Mouse (Mus musculus): ENCODE results near the gene Ankra2. TPM values are rescaled to one million over a fixed set of nuclear protein-coding genes. Genes with fewer than 3 reads are reported as not detected.

Gene Ankra2
- polyA plus RNA-seq, 1 experiment, result 9.7 TPM

DNA sequence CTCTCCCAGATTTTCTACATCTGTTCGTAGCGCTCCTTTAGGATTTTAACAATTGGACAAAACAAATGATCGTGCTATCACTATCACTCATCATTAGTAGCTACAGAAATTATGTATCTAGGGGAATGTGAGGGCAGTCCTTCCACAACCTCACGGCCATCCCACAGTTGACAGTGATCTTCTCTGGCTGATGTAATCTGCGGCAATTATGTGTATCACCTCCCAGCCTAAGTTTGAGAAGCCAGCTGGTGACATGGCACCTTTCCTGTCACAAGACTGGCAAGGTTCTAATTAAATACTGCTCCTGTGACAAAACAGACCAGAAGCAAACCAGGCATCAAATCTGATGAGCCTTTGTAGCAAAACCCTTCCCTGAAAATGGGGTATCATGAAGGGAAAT, 45.1 kb downstream of the Ankra2 start:
- Histone ChIP-seq H3K27me3 (replicated peaks) (no peaks in the 10 kb centered on the region), H3K4me1 (peaks cover 23% of the 10 kb centered on the region), H3K4me3 (replicated peaks) (no peak overlapping the region), H3K36me3 (replicated peaks; ENCODE audit: low read length) (peaks cover 64% of the 10 kb centered on the region), H3K9me3 (no peaks in the 10 kb centered on the region)
- no peak for TF ChIP-seq FLI1 (IDR thresholded peaks at IDR 0.05; ENCODE audit: low read length)
- TF ChIP-seq GATA1 (IDR thresholded peaks at IDR 0.05; ENCODE audit: borderline replicate concordance, low read length), result no peak

DNA sequence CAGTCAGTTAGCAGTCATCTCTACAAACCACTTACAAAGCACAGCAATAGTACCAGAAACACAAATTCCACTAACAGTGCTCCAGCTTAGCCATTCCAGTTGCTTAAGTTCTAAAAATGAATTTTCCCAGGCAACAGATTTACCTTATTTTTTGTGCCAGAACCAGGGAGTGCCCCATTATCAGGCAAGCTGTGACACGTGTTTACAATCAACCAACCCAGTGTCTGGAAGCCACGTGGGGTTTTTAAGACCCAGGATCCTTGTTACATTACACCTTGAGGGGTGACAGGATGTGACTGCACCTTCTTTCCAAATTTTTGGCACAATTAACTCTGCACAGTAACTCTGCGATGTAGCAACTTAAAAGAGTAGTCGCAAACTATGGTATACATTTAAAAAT, 45.9 kb downstream of the Ankra2 start:
- peaks cover 30% of the 10 kb centered on the region for H3K4me1 ChIP-seq
- TF ChIP-seq GATA1 (IDR thresholded peaks at IDR 0.05; ENCODE audit: borderline replicate concordance, low read length) (no peak), FLI1 (IDR thresholded peaks at IDR 0.05; ENCODE audit: low read length) (no peak)
- no peak overlapping the region for H3K4me3 ChIP-seq (replicated peaks)
- H3K9me3 ChIP-seq, result no peaks in the 10 kb centered on the region
- no peaks in the 10 kb centered on the region for H3K27me3 ChIP-seq (replicated peaks)
- H3K36me3 ChIP-seq (replicated peaks; ENCODE audit: low read length), result peaks cover 71% of the 10 kb centered on the region

DNA sequence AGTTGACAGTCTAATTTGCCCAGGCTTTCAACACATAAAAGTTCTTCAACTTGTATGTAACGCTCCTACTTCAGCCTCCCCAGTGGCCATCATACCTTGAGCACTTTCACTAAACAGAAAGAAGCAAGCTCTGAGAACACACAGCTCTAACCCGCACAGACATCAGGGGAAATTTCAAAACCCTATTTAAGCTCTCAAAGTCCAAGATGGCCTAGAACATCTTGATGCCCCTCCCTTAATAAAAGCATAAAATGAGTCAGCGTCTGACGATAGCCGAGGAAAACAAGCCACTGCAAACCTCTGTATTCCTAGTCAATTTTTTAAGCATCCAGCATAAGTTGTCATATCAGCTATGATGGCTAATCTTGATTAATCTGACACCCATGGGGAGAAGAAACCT, 48.7 kb downstream of the Ankra2 start:
- peaks cover 47% of the 10 kb centered on the region for H3K4me1 ChIP-seq
- peak overlapping the region; percentile 3 for H3K4me3 ChIP-seq (replicated peaks)
- H3K36me3 ChIP-seq (replicated peaks; ENCODE audit: low read length), result peaks cover 79% of the 10 kb centered on the region
- no peak for TF ChIP-seq GATA1 (IDR thresholded peaks at IDR 0.05; ENCODE audit: borderline replicate concordance, low read length)
- TF ChIP-seq FLI1 (IDR thresholded peaks at IDR 0.05; ENCODE audit: low read length), result no peak
- H3K27me3 ChIP-seq (replicated peaks), result no peaks in the 10 kb centered on the region
- no peaks in the 10 kb centered on the region for H3K9me3 ChIP-seq

DNA sequence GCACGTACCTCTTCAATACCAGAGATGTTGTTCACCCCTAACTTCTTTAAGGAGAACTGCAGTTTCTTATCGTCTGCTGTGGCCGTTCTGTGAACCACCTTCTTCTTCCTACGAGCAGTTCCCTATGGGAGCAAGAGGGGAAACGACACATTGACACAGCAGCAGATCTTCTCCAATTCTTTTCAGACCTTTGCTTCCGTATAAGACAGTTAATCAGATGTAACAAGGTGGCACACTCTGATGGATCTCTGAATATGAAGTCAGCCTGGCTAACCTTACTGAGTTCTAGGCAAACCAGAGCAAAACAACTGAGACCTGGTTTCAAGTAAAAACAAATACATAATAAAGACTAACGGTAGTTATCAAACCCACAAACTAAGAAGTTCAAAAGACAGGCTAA, 50.8 kb downstream of the Ankra2 start:
- Histone ChIP-seq H3K4me3 (replicated peaks) (no peak overlapping the region), H3K4me1 (peaks cover 47% of the 10 kb centered on the region), H3K36me3 (replicated peaks; ENCODE audit: low read length) (peaks cover 62% of the 10 kb centered on the region), H3K9me3 (no peaks in the 10 kb centered on the region), H3K27me3 (replicated peaks) (no peaks in the 10 kb centered on the region)
- TF ChIP-seq FLI1 (IDR thresholded peaks at IDR 0.05; ENCODE audit: low read length) (no peak), GATA1 (IDR thresholded peaks at IDR 0.05; ENCODE audit: borderline replicate concordance, low read length) (no peak)

DNA sequence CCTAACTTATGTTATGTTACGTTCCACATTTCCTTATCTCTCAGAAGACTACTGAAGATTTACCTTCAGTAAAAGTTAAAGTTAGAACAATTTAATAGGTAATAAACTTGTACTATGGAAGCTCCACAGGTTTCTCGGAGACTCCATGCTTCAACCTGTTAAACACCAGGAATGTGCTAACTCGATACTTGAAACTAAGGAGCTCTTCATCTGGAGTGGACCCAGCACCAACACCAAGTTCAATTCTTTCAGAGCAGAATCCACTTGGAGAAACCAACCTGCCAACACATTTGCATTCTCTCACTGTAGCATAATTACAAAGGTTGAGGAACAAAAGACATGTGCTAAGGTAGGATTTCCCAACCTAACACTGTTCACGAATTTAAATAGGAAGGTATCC, 52.2 kb downstream of the Ankra2 start:
- TF ChIP-seq FLI1 (IDR thresholded peaks at IDR 0.05; ENCODE audit: low read length) (no peak), GATA1 (IDR thresholded peaks at IDR 0.05; ENCODE audit: borderline replicate concordance, low read length) (no peak)
- H3K4me3 ChIP-seq (replicated peaks), result peak overlapping the region; percentile 72
- H3K27me3 ChIP-seq (replicated peaks), result no peaks in the 10 kb centered on the region
- peaks cover 49% of the 10 kb centered on the region for H3K36me3 ChIP-seq (replicated peaks; ENCODE audit: low read length)
- H3K4me1 ChIP-seq, result peaks cover 47% of the 10 kb centered on the region
- H3K9me3 ChIP-seq, result no peaks in the 10 kb centered on the region

DNA sequence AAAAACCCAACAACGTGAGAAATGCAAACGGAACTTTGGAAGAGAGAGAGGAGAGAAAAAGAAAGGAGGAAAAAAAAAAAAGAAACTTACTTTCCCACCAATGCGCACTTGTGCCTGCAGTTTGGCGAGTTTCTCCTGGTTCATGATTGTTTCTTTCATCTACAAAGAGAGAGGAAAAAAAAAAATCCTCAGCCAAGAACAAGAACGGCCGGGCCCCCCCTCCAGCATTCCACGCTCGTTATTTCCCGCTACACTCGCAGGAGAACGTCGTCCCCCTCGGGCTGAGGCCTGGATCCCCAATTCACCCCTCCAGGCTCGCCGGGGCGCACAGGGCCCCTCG, 53.2 kb downstream of the Ankra2 start:
- Histone ChIP-seq H3K4me1 (peaks cover 43% of the 10 kb centered on the region), H3K36me3 (replicated peaks; ENCODE audit: low read length) (peaks cover 39% of the 10 kb centered on the region), H3K4me3 (replicated peaks) (peak overlapping the region; percentile 96), H3K27me3 (replicated peaks) (no peaks in the 10 kb centered on the region), H3K9me3 (no peaks in the 10 kb centered on the region)
- TF ChIP-seq FLI1 (IDR thresholded peaks at IDR 0.05; ENCODE audit: low read length), result no peak
- no peak for TF ChIP-seq GATA1 (IDR thresholded peaks at IDR 0.05; ENCODE audit: borderline replicate concordance, low read length)

DNA sequence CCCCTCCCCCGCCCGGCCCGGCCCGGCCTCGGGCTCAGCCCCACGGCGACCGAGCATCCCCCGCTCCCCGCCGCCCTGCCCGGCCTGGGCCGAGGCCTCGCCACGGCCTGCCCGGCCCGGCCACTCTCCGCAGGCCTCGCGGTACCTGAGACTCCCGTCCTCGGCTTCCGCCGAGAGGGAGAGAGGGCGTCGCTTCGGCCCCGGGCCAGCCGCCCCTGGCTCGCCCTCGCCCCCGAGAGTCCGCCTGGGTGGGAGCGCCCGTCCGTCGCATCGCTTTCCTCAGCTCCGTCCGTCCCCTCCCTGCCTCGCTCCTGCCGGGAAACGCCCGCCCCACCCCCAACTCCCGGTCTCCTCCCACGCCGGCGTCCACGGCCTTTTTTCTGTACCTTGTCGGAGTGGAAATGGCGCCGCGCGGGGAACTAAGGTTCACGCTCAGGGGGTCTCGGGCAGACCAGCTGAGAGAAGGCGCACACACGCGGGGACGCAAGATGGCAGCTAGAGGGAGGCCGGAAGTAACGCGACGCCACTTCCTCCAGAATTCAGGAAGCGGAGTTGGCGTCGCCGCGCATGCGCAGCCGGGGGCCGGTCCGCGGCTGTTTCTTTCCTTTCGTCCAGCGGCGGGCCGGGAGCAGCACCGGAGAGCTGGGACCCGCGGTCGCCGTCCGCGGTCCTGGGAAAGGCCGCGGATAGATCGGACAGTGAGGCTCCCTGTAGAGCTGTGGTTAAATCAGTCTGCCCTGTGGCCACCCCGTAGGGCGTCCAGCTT, 53.8 kb downstream of the Ankra2 start, which contains the start of gene Btf3:
Btf3 (minus strand) TSS at position 527 of the 766 bp plus-strand sequence.
- H3K4me1 ChIP-seq, result peaks cover 37% of the 10 kb centered on the region
- H3K4me3 ChIP-seq (replicated peaks), result peak within 1 kb of the TSS; percentile 96
- H3K36me3 ChIP-seq (replicated peaks; ENCODE audit: low read length), result peaks cover 33% of the 10 kb centered on the region
- no peaks in the 10 kb centered on the region for H3K9me3 ChIP-seq
- TF ChIP-seq GATA1 (IDR thresholded peaks at IDR 0.05; ENCODE audit: borderline replicate concordance, low read length) (no peak), FLI1 (IDR thresholded peaks at IDR 0.05; ENCODE audit: low read length) (peak; percentile 73)
- no peaks in the 10 kb centered on the region for H3K27me3 ChIP-seq (replicated peaks)

DNA sequence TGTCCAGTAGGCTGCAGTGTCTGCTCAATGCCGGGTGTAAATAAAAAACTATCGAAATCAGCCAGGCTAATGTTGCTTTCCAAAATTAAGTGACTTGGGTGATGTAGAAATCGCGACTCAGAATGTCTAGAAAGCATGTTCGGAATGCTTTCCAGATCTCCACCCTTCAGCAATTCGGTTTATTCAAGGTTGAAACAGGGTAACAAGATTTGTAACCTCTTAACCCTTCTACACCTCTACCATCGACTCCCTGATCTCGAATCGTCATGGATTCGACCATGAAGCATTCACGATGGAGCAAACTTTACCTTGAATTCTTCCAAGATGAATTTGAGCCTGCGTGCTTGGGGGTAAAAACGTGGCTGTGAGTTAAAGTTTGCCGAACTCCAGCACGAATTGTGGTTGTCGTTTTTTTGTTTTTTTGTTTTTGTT, 54.4 kb downstream of the Ankra2 start:
- Histone ChIP-seq H3K9me3 (no peaks in the 10 kb centered on the region), H3K4me3 (replicated peaks) (peak overlapping the region; percentile 96), H3K36me3 (replicated peaks; ENCODE audit: low read length) (peaks cover 27% of the 10 kb centered on the region), H3K4me1 (peaks cover 31% of the 10 kb centered on the region), H3K27me3 (replicated peaks) (no peaks in the 10 kb centered on the region)
- TF ChIP-seq FLI1 (IDR thresholded peaks at IDR 0.05; ENCODE audit: low read length) (no peak), GATA1 (IDR thresholded peaks at IDR 0.05; ENCODE audit: borderline replicate concordance, low read length) (no peak)

DNA sequence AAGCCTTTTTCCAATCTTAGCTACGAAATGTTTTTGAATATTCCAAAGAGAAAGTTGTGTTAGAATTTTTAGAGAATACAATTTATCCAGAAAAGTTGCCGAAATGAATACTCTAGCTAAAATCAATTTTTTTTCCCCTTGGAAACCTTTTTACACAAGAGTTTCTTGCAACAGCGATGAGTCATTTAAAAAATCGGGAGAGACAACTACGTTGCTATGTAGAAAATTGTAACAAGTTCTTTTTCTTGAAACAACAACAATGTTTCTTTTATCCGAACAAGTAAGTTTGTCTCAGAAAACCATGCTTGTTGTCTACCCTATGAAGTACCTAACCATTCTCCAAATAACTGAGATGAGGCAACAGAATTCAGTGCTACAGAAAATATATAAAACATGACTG, 55.0 kb downstream of the Ankra2 start:
- no peak overlapping the region for H3K4me3 ChIP-seq (replicated peaks)
- no peak for TF ChIP-seq GATA1 (IDR thresholded peaks at IDR 0.05; ENCODE audit: borderline replicate concordance, low read length)
- no peak for TF ChIP-seq FLI1 (IDR thresholded peaks at IDR 0.05; ENCODE audit: low read length)

More for the DNA sequence above, 55.0 kb downstream of the Ankra2 start:
- Histone ChIP-seq H3K27me3 (replicated peaks) (no peaks in the 10 kb centered on the region), H3K4me1 (peaks cover 25% of the 10 kb centered on the region), H3K36me3 (replicated peaks; ENCODE audit: low read length) (peaks cover 21% of the 10 kb centered on the region), H3K9me3 (no peaks in the 10 kb centered on the region)

Other genes with a start within 250 kb of the Ankra2 start
- not detected in 2 replicates for gene Arhgef28, start 56.6 kb upstream of the Ankra2 start, polyA plus RNA-seq (2012; ENCODE audit: insufficient read depth, low replicate concordance)
- 2.7 TPM in 1 of 2 replicates, not detected in the other for gene Utp15, start within 50 bp of the Ankra2 start, polyA plus RNA-seq (2012; ENCODE audit: insufficient read depth, low replicate concordance)
- not detected in 2 replicates for gene Gm21976, start 16.8 kb downstream of the Ankra2 start, polyA plus RNA-seq (2012; ENCODE audit: insufficient read depth, low replicate concordance)
- 63.1 and 151 TPM in 2 replicates for gene Btf3, start 53.9 kb downstream of the Ankra2 start, polyA plus RNA-seq (2012; ENCODE audit: insufficient read depth, low replicate concordance)
- gene Foxd1, start 91.2 kb downstream of the Ankra2 start, polyA plus RNA-seq (2012; ENCODE audit: insufficient read depth, low replicate concordance), result 0.02 TPM in 1 of 2 replicates, not detected in the other
- gene Gm10320, start 228.9 kb downstream of the Ankra2 start, polyA plus RNA-seq (2012; ENCODE audit: insufficient read depth, low replicate concordance), result 5.4 and 10.2 TPM in 2 replicates

All from megakaryocyte, embryonic 14.5 days (primary cell).